Mouse (Mus musculus): Measurements from ENCODE around the gene Maml2. TPM values are rescaled to one million over a fixed set of nuclear protein-coding genes. Genes with fewer than 3 reads are reported as not detected.

The Maml2 gene
- polyA plus RNA-seq, 1 experiment from 2014 or later = 6.2 TPM

GRCm38 (mm10) chr9:13603533-13604143, 305.9 kb downstream of the Maml2 start:
- ATAC-seq = no peak
- no peaks in the 10 kb centered on the region for H3K27me3 ChIP-seq (replicated peaks)
- 86% methylated on average over 8 of the region's 8 CpGs for WGBS
- H3K4me2 ChIP-seq (replicated peaks) = no peak overlapping the region
- H3K27ac ChIP-seq = no peak overlapping the region
- H3K9ac ChIP-seq = no peak overlapping the region
- H3K4me3 ChIP-seq (replicated peaks) = no peak overlapping the region
- no peaks in the 10 kb centered on the region for H3K4me1 ChIP-seq (replicated peaks)
- H3K9me3 ChIP-seq = no peaks in the 10 kb centered on the region
- no peaks in the 10 kb centered on the region for H3K36me3 ChIP-seq

GRCm38 (mm10) chr9:13607609-13608185, 309.9 kb downstream of the Maml2 start:
- no peaks in the 10 kb centered on the region for H3K9me3 ChIP-seq
- no peaks in the 10 kb centered on the region for H3K36me3 ChIP-seq
- ATAC-seq = no peak
- no peaks in the 10 kb centered on the region for H3K4me1 ChIP-seq (replicated peaks)
- no peak overlapping the region for H3K27ac ChIP-seq
- H3K4me3 ChIP-seq (replicated peaks) = no peak overlapping the region
- no peak overlapping the region for H3K4me2 ChIP-seq (replicated peaks)
- 77% methylated on average over 8 of the region's 8 CpGs for WGBS
- no peak overlapping the region for H3K9ac ChIP-seq
- no peaks in the 10 kb centered on the region for H3K27me3 ChIP-seq (replicated peaks)

- WGBS = 64% methylated on average over 3 of the region's 3 CpGs
- Histone ChIP-seq H3K9ac (no peak overlapping the region), H3K36me3 (no peaks in the 10 kb centered on the region), H3K9me3 (no peaks in the 10 kb centered on the region), H3K27me3 (replicated peaks) (no peaks in the 10 kb centered on the region), H3K4me1 (replicated peaks) (peaks cover 3% of the 10 kb centered on the region; the same call in 1 of the 2 replicates), H3K27ac (no peak overlapping the region), H3K4me3 (replicated peaks) (no peak overlapping the region), H3K4me2 (replicated peaks) (no peak overlapping the region)
- no peak for ATAC-seq
Observed at GRCm38 (mm10) chr9:13608532-13609071, 310.8 kb downstream of the Maml2 start.

GRCm38 (mm10) chr9:13611561-13611960, 313.8 kb downstream of the Maml2 start:
- no peak overlapping the region for H3K4me2 ChIP-seq (replicated peaks)
- H3K4me1 ChIP-seq (replicated peaks) = peaks cover 5% of the 10 kb centered on the region; the same call in 1 of the 2 replicates
- H3K27me3 ChIP-seq (replicated peaks) = no peaks in the 10 kb centered on the region
- no peaks in the 10 kb centered on the region for H3K36me3 ChIP-seq
- H3K9me3 ChIP-seq = no peaks in the 10 kb centered on the region
- no peak overlapping the region for H3K27ac ChIP-seq
- H3K4me3 ChIP-seq (replicated peaks) = no peak overlapping the region
- no peak overlapping the region for H3K9ac ChIP-seq
- ATAC-seq = peak; percentile 73
- WGBS = 40% methylated on average over 3 of the region's 3 CpGs

- Histone ChIP-seq H3K4me2 (replicated peaks) (no peak overlapping the region), H3K36me3 (no peaks in the 10 kb centered on the region), H3K4me3 (replicated peaks) (no peak overlapping the region), H3K9ac (no peak overlapping the region), H3K9me3 (no peaks in the 10 kb centered on the region), H3K27me3 (replicated peaks) (no peaks in the 10 kb centered on the region), H3K27ac (peak overlapping the region; percentile 51; the same call in 1 of the 2 replicates), H3K4me1 (replicated peaks) (peaks cover 8% of the 10 kb centered on the region; the same call in 1 of the 2 replicates)
- no peak for ATAC-seq
- WGBS = 83% methylated on average over 8 of the region's 8 CpGs
Observed at GRCm38 (mm10) chr9:13612371-13612770, 314.6 kb downstream of the Maml2 start.

GRCm38 (mm10) chr9:13613325-13614268, 315.8 kb downstream of the Maml2 start:
- Histone ChIP-seq H3K27me3 (replicated peaks) (no peaks in the 10 kb centered on the region), H3K4me3 (replicated peaks) (no peak overlapping the region), H3K9ac (no peak overlapping the region), H3K9me3 (no peaks in the 10 kb centered on the region), H3K4me1 (replicated peaks) (peaks cover 8% of the 10 kb centered on the region; the same call in 1 of the 2 replicates), H3K36me3 (no peaks in the 10 kb centered on the region), H3K4me2 (replicated peaks) (peak overlapping the region; percentile 35), H3K27ac (peak overlapping the region; percentile 51)
- ATAC-seq = peak; percentile 38; the same call in 1 of the 2 replicates
- WGBS = 34% methylated on average over 8 of the region's 8 CpGs

- Histone ChIP-seq H3K27ac (no peak overlapping the region), H3K9ac (no peak overlapping the region)
- peak; percentile 24; the same call in 1 of the 2 replicates for ATAC-seq
Observed at GRCm38 (mm10) chr9:13616383-13617009, 318.7 kb downstream of the Maml2 start.

GRCm38 (mm10) chr9:13620794-13621193, 323.0 kb downstream of the Maml2 start:
- Histone ChIP-seq H3K36me3 (no peaks in the 10 kb centered on the region), H3K9ac (no peak overlapping the region), H3K27ac (no peak overlapping the region), H3K9me3 (no peaks in the 10 kb centered on the region), H3K27me3 (replicated peaks) (no peaks in the 10 kb centered on the region), H3K4me2 (replicated peaks) (no peak overlapping the region), H3K4me3 (replicated peaks) (no peak overlapping the region), H3K4me1 (replicated peaks) (0 out of 2 replicates have a peak, but pooled peaks cover 3% of the 10 kb centered on the region)
- 84% methylated on average over 6 of the region's 6 CpGs for WGBS
- ATAC-seq = no peak

More at GRCm38 (mm10) chr9:13616383-13617009, 318.7 kb downstream of the Maml2 start:
- H3K4me2 ChIP-seq (replicated peaks) = no peak overlapping the region
- H3K4me3 ChIP-seq (replicated peaks) = no peak overlapping the region
- 38% methylated on average over 5 of the region's 5 CpGs for WGBS
- no peaks in the 10 kb centered on the region for H3K27me3 ChIP-seq (replicated peaks)
- peaks cover 8% of the 10 kb centered on the region; the same call in 1 of the 2 replicates for H3K4me1 ChIP-seq (replicated peaks)
- H3K9me3 ChIP-seq = no peaks in the 10 kb centered on the region
- H3K36me3 ChIP-seq = no peaks in the 10 kb centered on the region

GRCm38 (mm10) chr9:13621941-13622340, 324.2 kb downstream of the Maml2 start:
- no peaks in the 10 kb centered on the region for H3K9me3 ChIP-seq
- H3K36me3 ChIP-seq = no peaks in the 10 kb centered on the region
- no peaks in the 10 kb centered on the region for H3K27me3 ChIP-seq (replicated peaks)
- H3K4me3 ChIP-seq (replicated peaks) = no peak overlapping the region
- H3K27ac ChIP-seq = no peak overlapping the region
- H3K9ac ChIP-seq = no peak overlapping the region
- H3K4me2 ChIP-seq (replicated peaks) = no peak overlapping the region
- 0 out of 2 replicates have a peak, but pooled peaks cover 3% of the 10 kb centered on the region for H3K4me1 ChIP-seq (replicated peaks)
- WGBS = 81% methylated on average over 3 of the region's 3 CpGs
- no peak for ATAC-seq

- H3K4me1 ChIP-seq (replicated peaks) = no peaks in the 10 kb centered on the region
- no peak overlapping the region for H3K4me3 ChIP-seq (replicated peaks)
- WGBS = 70% methylated on average over 5 of the region's 5 CpGs
- no peaks in the 10 kb centered on the region for H3K36me3 ChIP-seq
- no peak overlapping the region for H3K27ac ChIP-seq
- no peak overlapping the region for H3K4me2 ChIP-seq (replicated peaks)
- no peak overlapping the region for H3K9ac ChIP-seq
- H3K9me3 ChIP-seq = no peaks in the 10 kb centered on the region
- H3K27me3 ChIP-seq (replicated peaks) = no peaks in the 10 kb centered on the region
- ATAC-seq = no peak
Observed at GRCm38 (mm10) chr9:13622426-13622825, 324.7 kb downstream of the Maml2 start.

GRCm38 (mm10) chr9:13623892-13624422, 326.2 kb downstream of the Maml2 start:
- Histone ChIP-seq H3K4me3 (replicated peaks) (no peak overlapping the region), H3K27me3 (replicated peaks) (no peaks in the 10 kb centered on the region), H3K27ac (no peak overlapping the region), H3K9me3 (no peaks in the 10 kb centered on the region), H3K9ac (no peak overlapping the region), H3K4me1 (replicated peaks) (no peaks in the 10 kb centered on the region), H3K4me2 (replicated peaks) (no peak overlapping the region), H3K36me3 (no peaks in the 10 kb centered on the region)
- ATAC-seq = no peak
- WGBS = 87% methylated on average over 3 of the region's 3 CpGs

Data from intestine, embryonic 15.5 days (tissue).